Mouse (Mus musculus) forebrain, embryonic 11.5 days (tissue): Measurements from ENCODE around the gene Tsc22d2. TPM values are rescaled to one million over a fixed set of nuclear protein-coding genes. Genes with fewer than 3 reads are reported as not detected.

Source experiments
- ATAC-seq: fragments of 200-750 bp; cut with Nextera tagmentation; replicated peaks from 2 replicates; pipeline ENCODE4 v1.8.0; 2017; ENCODE audit warnings: moderate TSS enrichment; ENCODE audit not compliant: low FRiP score
- DNase-seq: peaks from one replicate; pipeline ENCODE4 v3.0.0-alpha.2; 2017; ENCODE audit warnings: low spot score
- H3K27ac ChIP-seq: fragments of 300-500 bp; sonication (generic); 2 replicates; pipeline ENCODE4 v1.5.1; 2014; ENCODE audit warnings: low read depth, low read length
- H3K27me3 ChIP-seq: fragments of 300-500 bp; sonication (generic); 2 replicates; pipeline ENCODE4 v1.6.1; 2014; ENCODE audit warnings: mild to moderate bottlenecking, low read length, mixed read lengths; ENCODE audit not compliant: control insufficient read depth, insufficient read depth
- H3K36me3 ChIP-seq: fragments of 300-500 bp; sonication (generic); 2 replicates; pipeline ENCODE4 v1.6.1; 2014; ENCODE audit warnings: mild to moderate bottlenecking, low read length, moderate library complexity, mixed read lengths; ENCODE audit not compliant: control insufficient read depth, insufficient read depth
- H3K4me1 ChIP-seq: fragments of 300-500 bp; sonication (generic); replicated peaks from 2 replicates; pipeline ENCODE4 v1.6.1; 2014; ENCODE audit warnings: low read length, mixed read lengths; ENCODE audit not compliant: control insufficient read depth, insufficient read depth
- H3K4me2 ChIP-seq: fragments of 300-500 bp; sonication (generic); 2 replicates; pipeline ENCODE4 v1.6.1; 2014; ENCODE audit warnings: low read depth, mild to moderate bottlenecking, low read length, moderate library complexity, mixed read lengths; ENCODE audit not compliant: severe bottlenecking
- H3K4me3 ChIP-seq: fragments of 300-500 bp; sonication (generic); 2 replicates; pipeline ENCODE4 v1.5.1; 2014; ENCODE audit warnings: low read depth, low read length
- H3K9ac ChIP-seq: fragments of 300-500 bp; sonication (generic); 2 replicates; pipeline ENCODE4 v1.6.1; 2014; ENCODE audit warnings: low read length
- H3K9me3 ChIP-seq: fragments of 300-500 bp; sonication (generic); 2 replicates; pipeline ENCODE4 v1.6.1; 2016; ENCODE audit warnings: low read length, mixed read lengths; ENCODE audit not compliant: control insufficient read depth
- WGBS: fragments of 180-500 bp; shearing (Covaris S2); extraction: QIAGEN DNeasy Blood & Tissue Kit; methylation state at CpG from one replicate; pipeline ENCODE4 v1.1.7; 2014; 5-methylcytosine and 5-hydroxymethylcytosine counted together
- polyA plus RNA-seq: library from polyadenylated mRNA; unstranded; fragments of >200 nt; fragmentation: Nextera tagmentation; extraction: Ambion mirVana; gene quantifications from 2 replicates; pipeline ENCODE4 v1.2.1, GENCODE M21; 2014

Gene Tsc22d2
- polyA plus RNA-seq: 12.5 and 17.4 TPM in 2 replicates

DNA sequence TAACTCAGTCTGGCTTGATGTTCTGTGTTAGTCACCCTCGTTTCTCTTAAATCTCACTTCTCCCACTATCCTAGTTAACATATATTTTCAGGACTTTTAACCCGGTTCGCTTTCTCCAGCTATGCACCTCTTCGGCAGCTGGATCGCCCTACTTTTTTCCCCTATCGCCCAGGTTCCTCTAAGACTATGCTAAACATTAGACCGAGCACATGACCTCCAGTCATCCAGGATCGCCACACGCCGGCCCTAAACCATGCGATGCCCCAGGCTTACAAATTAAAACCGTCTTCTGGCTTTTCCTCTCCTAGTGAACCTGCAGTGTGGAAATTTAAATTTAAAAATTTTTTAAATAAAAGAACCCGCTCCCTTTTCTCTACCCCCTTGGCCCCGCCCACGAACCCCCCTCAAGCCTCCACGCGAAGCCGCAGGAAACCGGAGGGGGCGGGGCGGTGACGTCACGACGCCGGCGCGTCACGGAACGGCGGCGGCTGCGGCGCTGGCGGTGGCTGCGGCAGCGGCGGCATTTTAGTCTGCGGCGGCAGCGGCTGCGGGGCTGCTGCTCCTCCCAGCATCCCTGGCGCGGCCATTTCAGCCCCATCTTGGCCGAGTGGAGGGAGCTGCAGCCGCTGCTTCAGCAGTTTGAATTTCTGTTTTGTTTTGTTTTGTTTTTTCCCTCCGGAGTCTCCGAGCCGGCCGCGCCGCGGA lies at the start of gene Tsc22d2:
Gene Tsc22d2 (plus strand): TSS at position 482 of the 705 bp plus-strand sequence.
- peak; percentile 82 for ATAC-seq
- peak within 1 kb of the TSS; percentile 96 for H3K9ac ChIP-seq
- peak; percentile 99 for DNase-seq
- H3K4me1 ChIP-seq: no peaks in the 10 kb centered on the region
- no peaks in the 10 kb centered on the region for H3K27me3 ChIP-seq
- H3K27ac ChIP-seq: peak within 1 kb of the TSS; percentile 98
- H3K4me2 ChIP-seq: peak within 1 kb of the TSS; percentile 95
- H3K9me3 ChIP-seq: no peaks in the 10 kb centered on the region
- WGBS: under 1% methylated on average over 50 of the region's 52 CpGs
- peak within 1 kb of the TSS; percentile 96 for H3K4me3 ChIP-seq
- no peaks in the 10 kb centered on the region for H3K36me3 ChIP-seq

DNA sequence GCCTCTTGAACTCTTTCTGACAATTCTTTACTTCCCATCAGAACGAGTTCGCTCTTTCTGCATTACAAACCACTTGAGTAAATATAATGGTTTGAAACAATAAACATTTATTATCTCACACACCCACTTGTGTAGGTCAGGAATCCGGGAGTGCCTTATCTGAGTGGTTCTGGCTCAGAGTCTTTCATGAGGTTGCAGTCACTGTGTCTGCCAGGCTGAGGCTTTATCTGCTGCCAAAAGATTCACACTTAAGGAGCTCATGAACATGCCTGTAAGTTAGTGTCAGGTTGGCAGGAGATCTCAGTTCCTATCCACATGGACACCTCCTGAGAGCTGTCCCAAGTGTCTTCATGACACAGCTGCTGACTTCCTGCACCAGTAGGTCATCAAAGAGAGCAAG lies 47.8 kb upstream of the Tsc22d2 start:
- no peaks in the 10 kb centered on the region; the same call in 1 of the 2 replicates for H3K4me1 ChIP-seq
- no peak for ATAC-seq
- H3K27ac ChIP-seq: no peak overlapping the region

DNA sequence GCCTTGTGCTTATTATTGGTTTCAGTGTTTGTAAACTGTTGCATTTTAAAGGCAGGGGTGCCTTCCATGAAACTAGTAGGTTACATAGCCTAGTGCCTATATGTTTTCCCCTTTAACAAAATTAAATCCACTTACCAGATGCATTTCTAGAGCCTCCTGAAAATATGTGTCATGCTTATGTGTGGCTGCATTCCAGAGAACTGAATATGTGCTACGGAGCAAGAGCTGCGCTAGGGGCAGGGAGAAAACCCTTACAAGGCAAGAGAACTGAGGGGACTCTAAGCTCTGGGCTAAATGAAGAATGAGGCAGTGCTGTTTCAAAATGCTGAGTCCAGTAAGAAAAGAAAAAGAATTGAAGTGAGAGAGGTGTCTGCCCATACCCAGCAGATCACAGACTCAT lies 43.7 kb upstream of the Tsc22d2 start:
- Histone ChIP-seq H3K4me1 (no peaks in the 10 kb centered on the region; the same call in 1 of the 2 replicates), H3K9me3 (no peaks in the 10 kb centered on the region), H3K27ac (no peak overlapping the region), H3K4me3 (no peak overlapping the region), H3K9ac (no peak overlapping the region), H3K4me2 (no peak overlapping the region), H3K36me3 (no peaks in the 10 kb centered on the region), H3K27me3 (no peaks in the 10 kb centered on the region)
- ATAC-seq (no peak), DNase-seq (no peak)
- 93% methylated on average over 2 of the region's 2 CpGs for WGBS

More for the DNA sequence above, 47.8 kb upstream of the Tsc22d2 start:
- no peak overlapping the region for H3K4me3 ChIP-seq
- H3K4me2 ChIP-seq: no peak overlapping the region
- no peak overlapping the region for H3K9ac ChIP-seq
- H3K27me3 ChIP-seq: no peaks in the 10 kb centered on the region
- no peaks in the 10 kb centered on the region for H3K36me3 ChIP-seq
- DNase-seq: no peak
- 79% methylated on average over 3 of the region's 3 CpGs for WGBS
- no peaks in the 10 kb centered on the region for H3K9me3 ChIP-seq

DNA sequence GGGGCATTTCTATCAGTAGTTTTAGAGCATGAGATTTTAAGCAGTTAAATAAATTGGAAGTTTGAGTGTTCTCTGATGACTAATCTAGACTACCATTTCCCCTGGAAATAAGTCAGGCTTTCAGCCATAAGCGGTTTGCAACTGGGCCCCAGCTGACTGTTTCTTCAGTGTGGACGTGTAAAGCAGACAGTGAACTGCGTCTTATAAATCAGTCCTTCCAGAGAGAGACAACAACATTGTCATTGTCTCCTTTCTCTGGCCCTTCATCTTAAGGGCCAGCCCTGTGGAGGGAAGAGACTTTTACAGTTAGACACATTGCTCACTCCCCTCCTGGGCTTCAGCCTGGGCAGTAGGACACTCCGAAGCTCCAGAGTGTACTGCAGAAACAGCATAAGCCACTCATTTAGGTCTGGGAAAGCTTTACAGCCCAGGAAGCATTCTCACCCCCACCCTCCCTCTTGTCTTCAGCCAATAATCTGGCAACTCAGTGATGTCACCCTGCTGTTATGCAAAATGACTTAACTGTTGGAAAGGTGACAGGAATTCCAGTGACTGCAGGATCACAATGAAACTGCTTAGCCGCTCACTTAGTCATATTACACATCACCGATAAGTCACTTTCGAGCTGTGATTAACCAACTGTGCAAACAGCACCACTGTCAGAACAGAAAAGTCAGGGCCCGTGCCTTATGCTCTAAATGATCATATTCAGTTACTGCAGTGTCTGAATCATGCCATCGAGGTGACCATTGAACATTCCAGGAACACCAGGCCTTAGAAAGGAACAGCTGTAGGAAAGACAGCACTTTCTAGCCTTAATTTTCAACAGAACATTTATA lies 42.2 kb upstream of the Tsc22d2 start:
- Histone ChIP-seq H3K27me3 (no peaks in the 10 kb centered on the region), H3K9me3 (no peaks in the 10 kb centered on the region), H3K36me3 (no peaks in the 10 kb centered on the region), H3K4me3 (no peak overlapping the region), H3K4me1 (no peaks in the 10 kb centered on the region; the same call in 1 of the 2 replicates), H3K9ac (no peak overlapping the region), H3K27ac (no peak overlapping the region), H3K4me2 (peak overlapping the region; percentile 24; the same call in 1 of the 2 replicates)
- peak; percentile 55 for DNase-seq
- 10% methylated on average over 9 of the region's 9 CpGs for WGBS
- peak; percentile 84 for ATAC-seq

DNA sequence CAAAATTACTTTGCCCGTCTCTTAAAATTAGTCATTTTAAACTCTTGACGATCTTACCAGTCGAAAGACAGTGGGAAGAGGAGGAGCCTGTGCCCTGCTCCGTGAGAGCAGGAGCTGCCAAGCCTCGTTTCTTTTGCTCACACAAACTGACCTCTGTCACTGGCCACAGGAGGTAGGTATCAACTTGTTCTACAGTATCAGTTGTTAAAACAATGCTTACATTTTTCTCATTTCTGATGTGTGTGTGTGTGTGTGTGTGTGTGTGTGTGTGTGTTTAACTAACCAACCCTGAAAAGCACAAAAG lies 41.7 kb upstream of the Tsc22d2 start:
- H3K9ac ChIP-seq: no peak overlapping the region
- ATAC-seq: no peak
- H3K36me3 ChIP-seq: no peaks in the 10 kb centered on the region
- no peak for DNase-seq
- H3K4me3 ChIP-seq: no peak overlapping the region
- WGBS: 13% methylated on average over 5 of the region's 5 CpGs
- H3K4me2 ChIP-seq: peak overlapping the region; percentile 24; the same call in 1 of the 2 replicates
- H3K9me3 ChIP-seq: no peaks in the 10 kb centered on the region
- no peak overlapping the region for H3K27ac ChIP-seq
- H3K27me3 ChIP-seq: no peaks in the 10 kb centered on the region
- H3K4me1 ChIP-seq: no peaks in the 10 kb centered on the region; the same call in 1 of the 2 replicates

DNA sequence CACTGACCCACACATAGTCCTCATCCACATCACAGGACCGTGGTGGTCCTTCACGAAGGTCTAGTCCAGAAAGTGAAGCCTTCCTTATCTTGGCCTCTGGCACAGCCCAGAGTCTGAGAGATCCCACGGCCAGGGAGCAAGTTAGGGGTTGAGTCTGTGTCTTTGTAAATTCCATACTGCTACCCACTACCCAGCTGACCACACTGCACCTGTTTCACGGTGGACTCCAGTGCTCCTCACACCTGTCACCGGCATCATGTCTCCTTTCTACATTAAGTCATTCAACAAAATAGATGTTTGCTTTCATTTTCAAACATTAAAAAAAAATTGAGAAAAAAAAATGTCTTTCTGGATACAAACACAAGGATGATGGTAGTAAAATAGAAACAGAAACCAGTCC lies 40.2 kb upstream of the Tsc22d2 start:
- no peaks in the 10 kb centered on the region; the same call in 1 of the 2 replicates for H3K4me1 ChIP-seq
- no peaks in the 10 kb centered on the region for H3K9me3 ChIP-seq
- H3K27me3 ChIP-seq: no peaks in the 10 kb centered on the region
- no peak overlapping the region for H3K27ac ChIP-seq
- DNase-seq (no peak), ATAC-seq (no peak)
- H3K36me3 ChIP-seq: no peaks in the 10 kb centered on the region
- WGBS: 93% methylated on average over 5 of the region's 5 CpGs
- H3K4me2 ChIP-seq: no peak overlapping the region
- no peak overlapping the region for H3K4me3 ChIP-seq
- no peak overlapping the region for H3K9ac ChIP-seq

DNA sequence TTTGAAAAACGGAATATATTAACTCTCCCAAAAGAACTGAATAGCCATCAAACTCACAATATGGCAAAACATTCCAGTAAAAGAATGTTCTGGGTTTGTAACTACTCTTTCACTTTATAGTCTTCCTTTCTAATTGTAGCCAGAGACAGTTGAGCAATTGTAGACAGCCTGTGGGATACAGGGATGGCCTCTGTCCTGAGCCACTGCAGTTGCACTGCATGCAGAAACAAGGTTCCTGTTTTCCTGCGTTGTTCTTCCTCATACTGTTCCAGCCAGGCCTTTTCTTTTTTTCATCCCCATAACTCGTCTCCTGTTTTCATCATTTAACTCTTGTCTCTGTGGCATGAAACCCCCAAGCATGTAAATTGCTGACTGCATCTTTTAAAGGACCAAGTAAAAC lies 37.8 kb upstream of the Tsc22d2 start:
- DNase-seq (no peak), ATAC-seq (no peak)
- H3K4me3 ChIP-seq: no peak overlapping the region
- H3K27ac ChIP-seq: no peak overlapping the region
- H3K9ac ChIP-seq: no peak overlapping the region
- WGBS: 77% methylated on average over 3 of the region's 3 CpGs
- H3K27me3 ChIP-seq: no peaks in the 10 kb centered on the region
- H3K36me3 ChIP-seq: no peaks in the 10 kb centered on the region
- no peaks in the 10 kb centered on the region for H3K9me3 ChIP-seq
- H3K4me1 ChIP-seq: no peaks in the 10 kb centered on the region; the same call in 1 of the 2 replicates
- no peak overlapping the region for H3K4me2 ChIP-seq

DNA sequence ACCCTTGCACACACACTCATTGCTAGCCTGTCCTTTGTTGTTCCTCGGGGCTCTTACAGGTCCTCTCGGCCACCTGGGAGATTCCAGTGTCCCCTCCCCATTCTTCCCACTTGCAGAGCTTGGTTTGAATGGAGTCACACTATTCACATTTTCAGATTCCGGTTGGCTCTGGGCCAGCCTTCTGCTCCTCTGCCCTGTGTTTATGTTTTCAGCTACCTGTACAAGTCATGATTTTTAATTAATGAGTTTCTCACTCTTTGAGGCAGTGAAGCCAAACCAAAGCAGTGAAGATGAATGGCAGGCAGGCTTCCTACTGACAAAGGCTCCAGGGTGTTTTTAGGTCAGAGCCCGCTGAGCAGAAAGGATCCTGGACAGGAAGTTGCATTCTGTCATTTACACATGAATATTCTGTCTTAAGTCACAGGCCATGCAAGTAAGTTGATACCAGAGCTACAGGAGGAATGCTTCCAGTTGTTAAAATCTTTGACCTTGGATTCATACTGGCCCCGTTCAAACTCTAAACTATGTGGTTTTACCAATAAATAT lies 36.9 kb upstream of the Tsc22d2 start:
- no peaks in the 10 kb centered on the region for H3K4me1 ChIP-seq
- no peaks in the 10 kb centered on the region for H3K36me3 ChIP-seq
- H3K9me3 ChIP-seq: no peaks in the 10 kb centered on the region
- ATAC-seq (no peak), DNase-seq (no peak)
- H3K4me2 ChIP-seq: no peak overlapping the region
- H3K4me3 ChIP-seq: no peak overlapping the region
- WGBS: 54% methylated on average over 5 of the region's 5 CpGs
- H3K27ac ChIP-seq: no peak overlapping the region
- H3K9ac ChIP-seq: no peak overlapping the region
- H3K27me3 ChIP-seq: no peaks in the 10 kb centered on the region
